ENCODE assay signal across 9 mouse cellular contexts in genomic region chr17:8613882-8614551, GRCm38 (mm10). TPM values are rescaled to one million over a fixed set of nuclear protein-coding genes. Genes with fewer than 3 reads are reported as not detected.
A peak's percentile ranks its signal among the peaks of the same experiment; 100 is the strongest.
DNase-seq lines count a peak whose midpoint lies in the region; ATAC-seq and TF ChIP-seq lines count a peak whose summit lies in the region.
"Had no signal": no experiment of that assay in that cellular context is flagged by ENCODE, and none has a peak within 500 bp of the region (broad histone marks: within the 10 kb centered on the region; RNA-seq: fewer than 3 reads in every experiment).

No protein-coding gene starts in this region.

- H3K9me3 ChIP-seq in liver, embryonic 14.5 days (ENCODE audit: control insufficient read depth, low read length) = no peaks in the 10 kb centered on the region
- H3K9me3 ChIP-seq: heart, embryonic 13.5 days had no signal

- no peak overlapping the region for H3ac ChIP-seq in C2C12 (ENCODE audit: control insufficient read depth, insufficient read length, low read depth)

- H3K79me3 ChIP-seq in C2C12 (ENCODE audit: low read depth) = no peaks in the 10 kb centered on the region

- TF ChIP-seq EP300 in liver, embryonic 14.5 days (IDR thresholded peaks at IDR 0.05; ENCODE audit: low read depth) = no peak

- no peak for TF ChIP-seq POLR2A in cortical plate, adult 2 months (IDR thresholded peaks at IDR 0.05; ENCODE audit: extremely low read depth, insufficient read depth, low read length)

- DNase-seq in adrenal gland, adult 18-20 months (ENCODE audit: low spot score in 2 of 2) = peak; percentile 72 to 73
- DNase-seq in gastrocnemius, postnatal 10 days = peak; percentile 81
- peak; percentile 85 for DNase-seq in kidney, postnatal 14 days
- peak in 2 of 3 experiments; percentile 12 to 29 for DNase-seq in liver, embryonic 14.5 days (ENCODE audit: low read depth in 3 of 3, low spot score in 3 of 3)
- DNase-seq in ovary, postnatal 14 days (ENCODE audit: low spot score) = peak; percentile 72
- DNase-seq in thymus, postnatal 36 days = peak; percentile 52 to 69

- 23% methylated on average over 7 of the region's 7 CpGs for WGBS in liver, embryonic 14.5 days (ENCODE audit: insufficient replicate concordance)

- H3K9ac ChIP-seq in liver, embryonic 14.5 days (replicated peaks) = no peak overlapping the region
- H3K9ac ChIP-seq: heart, embryonic 13.5 days had no signal

- H3K36me3 ChIP-seq in C2C12 (ENCODE audit: control insufficient read depth, insufficient read depth) = no peaks in the 10 kb centered on the region
- no peaks in the 10 kb centered on the region for H3K36me3 ChIP-seq in liver, embryonic 14.5 days (replicated peaks; ENCODE audit: control insufficient read depth, insufficient read depth, low read depth)
- H3K36me3 ChIP-seq: heart, embryonic 13.5 days had no signal

- peak; percentile 52 for TF ChIP-seq CTCF in C2C12 (IDR thresholded peaks at IDR 0.05; ENCODE audit: control insufficient read depth, insufficient read depth, insufficient read length)
- TF ChIP-seq CTCF in cortical plate, adult 2 months (IDR thresholded peaks at IDR 0.05; ENCODE audit: extremely low read depth, insufficient read depth, low read length) = peak; percentile 73
- peak; percentile 78 for TF ChIP-seq CTCF in liver, embryonic 14.5 days (IDR thresholded peaks at IDR 0.05; ENCODE audit: low read depth)

- no peak overlapping the region for H3K27ac ChIP-seq in cortical plate, adult 2 months (ENCODE audit: insufficient read depth, low read length)
- H3K27ac ChIP-seq in liver, embryonic 14.5 days = no peak overlapping the region
- H3K27ac ChIP-seq: heart, embryonic 13.5 days had no signal

- H3K4me1 ChIP-seq in cortical plate, adult 2 months (ENCODE audit: control insufficient read depth, insufficient read depth, low read length) = no peaks in the 10 kb centered on the region
- no peaks in the 10 kb centered on the region for H3K4me1 ChIP-seq in liver, embryonic 14.5 days (replicated peaks; ENCODE audit: control insufficient read depth in 2 of 2, insufficient read depth in 2 of 2, low read length in 1 of 2)
- H3K4me1 ChIP-seq: heart, embryonic 13.5 days had no signal

- H3K27me3 ChIP-seq in C2C12 (ENCODE audit: control insufficient read depth, insufficient read depth, insufficient read length) = peaks cover 8% of the 10 kb centered on the region
- H3K27me3 ChIP-seq in liver, embryonic 14.5 days (ENCODE audit: control insufficient read depth, insufficient read depth, low read length) = no peaks in the 10 kb centered on the region

- no peak for ATAC-seq in liver, embryonic 14.5 days (ENCODE audit: insufficient read depth)

- no peaks in the 10 kb centered on the region for H3K79me2 ChIP-seq in C2C12 (ENCODE audit: control insufficient read depth, insufficient read depth)

- no peak overlapping the region for H3K4me2 ChIP-seq in liver, embryonic 14.5 days (ENCODE audit: low read depth)
- H3K4me2 ChIP-seq: heart, embryonic 13.5 days had no signal

- no peak overlapping the region for H3K4me3 ChIP-seq in C2C12 (ENCODE audit: insufficient read depth, poor library complexity, severe bottlenecking)
- no peak overlapping the region for H3K4me3 ChIP-seq in cortical plate, adult 2 months (ENCODE audit: insufficient read depth, low read length)
- no peak overlapping the region for H3K4me3 ChIP-seq in liver, embryonic 14.5 days (ENCODE audit: insufficient read depth in 1 of 2, low read depth in 2 of 2, low read length in 2 of 2)
- H3K4me3 ChIP-seq: heart, embryonic 13.5 days had no signal

TF ChIP-seq in C2C12, 6 proteins besides CTCF, POLR2A, EP300 and RAD21:
- TF ChIP-seq CEBPB (IDR thresholded peaks at IDR 0.05; ENCODE audit: low read depth) (no peak), MAX (IDR thresholded peaks at IDR 0.05) (no peak), MYOG (IDR thresholded peaks at IDR 0.05; ENCODE audit: control insufficient read depth, extremely low read depth, insufficient read length) (no peak), MYOD1 (IDR thresholded peaks at IDR 0.05; ENCODE audit: control insufficient read depth, insufficient read length, low read depth) (no peak), USF1 (IDR thresholded peaks at IDR 0.05; ENCODE audit: low read depth) (no peak), FOSL1 (IDR thresholded peaks at IDR 0.05; ENCODE audit: insufficient read depth, low read length, poor library complexity, severe bottlenecking) (no peak)

RNA-seq across cellular contexts. Expression of gene Gm17087, which starts 47.3 kb away (rescaled TPM):
- polyA plus RNA-seq in C2C12 (2012; fragmentation: generic; extraction: Trizol) = not detected
- total RNA-seq in adrenal gland, adult 18-20 months (2021) = not detected
- not detected in 2 replicates for polyA plus RNA-seq in cortical plate, adult 2 months (2012; rRNA removed)
- total RNA-seq in gastrocnemius, postnatal 10 days (2021) = not detected
- polyA plus RNA-seq in liver, embryonic 14.5 days (2012; rRNA removed) = not detected in 2 replicates
- polyA plus RNA-seq in liver, embryonic 14.5 days (2014; fragmentation: Nextera tagmentation; extraction: Ambion mirVana) = not detected in 2 replicates
- polyA plus RNA-seq: heart, embryonic 13.5 days had no signal

Comparison
In these comparisons a context has a peak if more than half of its experiments do, and no peak if none do; other contexts are left out.
1. DNase-seq: peak in every context shown above with its lines; median percentile 85 in kidney, postnatal 14 days; 81 in gastrocnemius, postnatal 10 days; 72 in adrenal gland, adult 18-20 months; 72 in ovary, postnatal 14 days; 60 in thymus, postnatal 36 days; 20 in liver, embryonic 14.5 days.